Mouse (Mus musculus) ES-E14 (cell line): Measurements from ENCODE around the gene Trappc2.

Source experiments
- CHD2 ChIP-seq: IDR thresholded peaks from 2 replicates; pipeline ENCODE4 v1.6.1; 2014; ENCODE audit warnings: mild to moderate bottlenecking, low read depth, low read length, inconsistent platforms
- HCFC1 ChIP-seq: IDR thresholded peaks from 2 replicates; pipeline ENCODE4 v1.6.1; 2012; ENCODE audit warnings: low read length, inconsistent platforms, borderline replicate concordance; ENCODE audit not compliant: insufficient read depth
- MAFK ChIP-seq: IDR thresholded peaks from 2 replicates; pipeline ENCODE4 v1.6.1; 2014; ENCODE audit warnings: mild to moderate bottlenecking, low read depth, low read length, inconsistent platforms; ENCODE audit not compliant: insufficient read depth
- ZC3H11A ChIP-seq: IDR thresholded peaks from 2 replicates; pipeline ENCODE4 v1.6.1; 2012; ENCODE audit warnings: low read depth, mild to moderate bottlenecking, inconsistent platforms, low read length, borderline replicate concordance
- ZNF384 ChIP-seq: IDR thresholded peaks from 2 replicates; pipeline ENCODE4 v1.6.1; 2012; ENCODE audit warnings: low read depth, low read length, inconsistent platforms

GRCm38 (mm10) chrX:166440616-166441063 lies 266 bp downstream of the Trappc2 start, which contains the start of gene Ofd1:
- no peak for TF ChIP-seq MAFK
- no peak for TF ChIP-seq HCFC1
- peak; percentile 95 for TF ChIP-seq CHD2
- no peak for TF ChIP-seq ZC3H11A
- no peak for TF ChIP-seq ZNF384
